Mouse (Mus musculus) kidney, adult 2 months (tissue): ENCODE data around the gene Chd8.

Experiments used
- CTCF ChIP-seq: fragments of 200-500 bp; conservative IDR thresholded peaks from 2 replicates; pipeline ENCODE4 v1.5.1; 2011; ENCODE audit warnings: low read depth, mild to moderate bottlenecking, control low read depth, low read length, moderate library complexity, mixed read lengths; ENCODE audit not compliant: insufficient read depth, insufficient read length
- POLR2A ChIP-seq: fragments of 200-500 bp; IDR thresholded peaks from one replicate; pipeline ENCODE4 v1.6.1; 2011; ENCODE audit warnings: low read depth, low read length, control low read depth

- no peak for TF ChIP-seq CTCF
- TF ChIP-seq POLR2A, result no peak
Measured at GRCm38 (mm10) chr14:52244041-52244689, 13.4 kb downstream of the Chd8 start.
